Mouse (Mus musculus) megakaryocyte progenitor cell, adult 5-6 weeks (primary cell): ENCODE measurements around the gene Hgfac. TPM values are rescaled to one million over a fixed set of nuclear protein-coding genes. Genes with fewer than 3 reads are reported as not detected.

Experiments used
- ATAC-seq: replicated peaks from 2 replicates; pipeline ENCODE4 v1.8.0; 2016; ENCODE audit warnings: mild to moderate bottlenecking, moderate TSS enrichment, inconsistent platforms; ENCODE audit not compliant: poor library complexity
- total RNA-seq, 2 experiments: library from RNA; stranded (forward) in 1 of 2; stranded (reverse) in 1 of 2; fragments of 157-497, 149-512 nt in 1 of 2; fragments of 200-1000 nt in 1 of 2; gene quantifications; 2 replicates each; pipeline versions ENCODE4 v1.2.3 to v1.2.4; 2015 to 2017

Hgfac gene
- total RNA-seq, 2 experiments from 2014 or later, result 0.59 TPM; not detected in 1

GRCm38 (mm10) chr5:35089614-35089963 lies 48.3 kb downstream of the Hgfac start:
- no peak for ATAC-seq

- no peak for ATAC-seq
Observed at GRCm38 (mm10) chr5:35091636-35092035, 50.3 kb downstream of the Hgfac start.

Other genes with a start within 250 kb of the Hgfac start
- 0.44 and 0.95 TPM in 2 replicates for gene Msantd1, start 133.5 kb upstream of the Hgfac start, total RNA-seq (2015)
- gene Msantd1, start 133.5 kb upstream of the Hgfac start, total RNA-seq (2017), result 0.08 and 0.30 TPM in 2 replicates
- gene Rgs12, start 92.1 kb upstream of the Hgfac start, total RNA-seq (2015), result 9.7 and 12.2 TPM in 2 replicates
- 8.3 and 11.8 TPM in 2 replicates for gene Rgs12, start 92.1 kb upstream of the Hgfac start, total RNA-seq (2017)
- 0.12 TPM in 1 of 2 replicates, not detected in the other for gene Dok7, start 15.3 kb downstream of the Hgfac start, total RNA-seq (2015)
- gene Dok7, start 15.3 kb downstream of the Hgfac start, total RNA-seq (2017), result not detected in 2 replicates
- 32.4 and 41.8 TPM in 2 replicates for gene Lrpap1, start 64.3 kb downstream of the Hgfac start, total RNA-seq (2015)
- gene Lrpap1, start 64.3 kb downstream of the Hgfac start, total RNA-seq (2017), result 66.7 and 69.5 TPM in 2 replicates
- not detected in 2 replicates for gene Adra2c, start 236.8 kb downstream of the Hgfac start, total RNA-seq (2015)
- not detected in 2 replicates for gene Adra2c, start 236.8 kb downstream of the Hgfac start, total RNA-seq (2017)